Mouse (Mus musculus) T-helper 17 cell (primary cell): ENCODE measurements at regions not wholly inside any gene's neighbourhood (a gene's known extent, or its start where the extent isn't known, plus 50 kb on each side); places are given as distances from the start of the nearest gene placed in this dataset.

Source experiments
- in situ Hi-C, 2 experiments: fragments of 300-600 bp; cut with MboI, MseI; formaldehyde crosslinking; loops; 1 replicate in 1 of 2; 2 replicates in 1 of 2; pipeline ENCODE4 v1.15.1; 2025; ENCODE audit warnings: high pct_unique_total_duplicates in 2 of 2

DNA sequence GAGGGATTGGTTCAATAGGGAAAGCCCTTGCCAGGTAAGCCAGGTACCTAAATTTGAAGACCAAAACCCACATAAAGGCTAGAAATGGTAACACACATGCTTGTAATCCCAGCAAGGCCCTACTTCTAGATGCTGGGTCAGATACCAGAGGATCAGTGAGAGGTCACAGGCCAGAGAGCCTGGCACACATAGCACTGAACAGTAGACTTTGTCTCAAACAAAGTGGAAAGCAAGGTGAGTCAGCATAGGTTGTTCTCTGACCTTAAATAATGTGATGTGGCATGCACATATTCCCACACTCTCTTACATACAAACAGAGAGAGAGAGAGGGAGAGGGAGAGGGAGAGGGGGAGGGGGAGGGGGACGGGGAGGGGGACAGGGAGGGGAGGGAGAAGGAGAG, 100.3 kb upstream of the Cadm1 start:
- in situ Hi-C loops = loop anchor here in 1 of 2 experiments (10.0 kb wide), 1 partner anchor 345 kb away; no protein-coding TSS in a partner anchor

DNA sequence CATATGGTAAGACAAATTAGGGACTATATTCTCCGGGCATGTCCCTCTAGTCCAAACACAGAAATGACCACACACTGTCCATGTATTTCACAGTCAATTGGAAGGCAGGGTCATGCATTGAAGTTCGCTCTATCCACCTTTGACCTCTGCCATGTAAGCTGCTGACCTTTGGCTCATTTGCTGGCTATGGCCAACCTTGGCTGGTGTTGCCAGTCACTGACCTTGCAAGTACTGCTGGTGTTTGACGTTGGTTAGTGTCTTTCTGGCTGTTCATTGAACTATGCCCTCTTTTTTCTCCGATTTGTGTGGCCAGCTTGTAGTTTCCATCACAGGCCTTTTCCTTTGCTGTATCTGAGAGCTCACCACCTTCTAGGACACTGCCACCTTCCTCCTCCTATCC, 97.3 kb upstream of the Cadm1 start:
- in situ Hi-C loops = loop anchor here in 1 of 2 experiments (10.0 kb wide), 1 partner anchor 342 kb away; no protein-coding TSS in a partner anchor

DNA sequence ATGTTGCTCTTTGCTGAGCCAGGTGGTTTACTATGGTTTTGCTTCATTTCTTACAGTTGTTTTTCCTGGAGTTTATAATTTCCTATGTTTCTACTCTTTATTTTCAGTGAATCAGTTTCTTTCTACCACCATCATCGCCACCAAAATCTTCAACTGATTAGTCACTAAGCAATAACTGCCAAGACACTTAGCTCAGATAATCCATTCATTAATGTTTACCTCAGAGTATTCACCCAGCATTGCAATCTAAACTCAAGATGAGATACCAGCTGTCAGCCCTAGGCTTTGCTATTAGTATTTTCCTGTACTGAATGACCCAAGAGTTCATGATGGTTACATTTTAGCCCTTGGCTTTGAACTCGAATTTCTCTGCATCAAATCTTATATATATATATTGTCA, 96.8 kb upstream of the Cadm1 start:
- in situ Hi-C loops = loop anchor here in 1 of 2 experiments (10.0 kb wide), 1 partner anchor 342 kb away; no protein-coding TSS in a partner anchor

DNA sequence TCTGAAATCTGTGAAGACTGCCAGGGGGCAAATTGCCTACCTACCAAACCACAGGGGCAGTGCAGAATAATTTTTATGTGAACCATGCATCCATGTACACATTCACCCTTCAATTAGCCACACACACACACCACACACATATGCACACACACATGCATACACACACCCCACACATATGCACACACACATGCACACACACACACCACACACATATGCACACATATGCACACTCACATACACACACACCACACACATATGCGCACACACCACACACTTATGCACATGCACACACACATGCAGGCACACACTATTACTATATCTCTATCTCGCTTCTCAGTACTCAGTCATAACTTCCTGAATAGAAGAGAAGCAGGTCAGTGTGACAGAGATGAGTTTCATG, 95.9 kb upstream of the Cadm1 start:
- in situ Hi-C loops = loop anchor here in 1 of 2 experiments (10.0 kb wide), 1 partner anchor 341 kb away; no protein-coding TSS in a partner anchor

DNA sequence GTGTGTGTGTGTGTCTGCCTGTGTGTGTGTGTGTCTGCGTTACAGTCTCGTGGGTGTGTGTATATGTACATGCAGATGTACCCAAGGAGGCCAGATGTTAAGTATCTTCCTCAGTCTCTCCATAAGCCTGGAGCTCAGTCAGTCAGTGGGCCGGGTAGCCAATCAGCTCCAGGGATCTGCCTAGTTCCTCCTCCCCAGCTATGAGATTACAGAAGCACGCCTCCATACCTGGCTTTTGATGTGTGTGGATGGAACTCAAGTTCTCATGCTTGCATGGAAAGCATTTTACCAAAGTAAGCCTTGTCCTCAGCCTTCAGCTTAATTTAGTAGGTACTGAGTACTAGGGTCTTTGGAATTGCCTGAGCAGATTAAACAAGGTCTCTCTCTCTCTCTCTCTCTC, 91.0 kb upstream of the Cadm1 start:
- in situ Hi-C loops = loop anchor here in 1 of 2 experiments (10.0 kb wide), 1 partner anchor 336 kb away; no protein-coding TSS in a partner anchor

DNA sequence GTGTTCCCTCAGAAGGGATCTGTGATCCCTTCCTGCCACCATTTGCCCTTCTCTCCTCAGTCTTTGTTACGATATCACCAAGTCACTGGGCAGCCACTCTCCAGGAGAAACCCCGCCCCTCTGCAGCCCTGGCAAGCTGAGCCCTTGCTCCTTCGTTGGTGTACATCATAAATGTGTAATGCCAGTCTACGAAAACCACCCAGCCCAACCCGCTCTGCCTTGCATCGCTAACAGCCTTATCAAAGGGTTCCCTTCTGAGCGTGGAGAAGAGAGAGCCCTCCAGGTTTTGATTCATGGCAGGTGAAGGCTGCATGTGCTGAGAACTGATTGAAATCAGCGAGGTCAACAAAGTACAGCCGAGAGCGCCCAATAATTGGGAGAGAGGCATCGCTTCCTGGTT, 90.5 kb upstream of the Cadm1 start:
- in situ Hi-C loops = loop anchor here in 1 of 2 experiments (10.0 kb wide), 1 partner anchor 335 kb away; no protein-coding TSS in a partner anchor

DNA sequence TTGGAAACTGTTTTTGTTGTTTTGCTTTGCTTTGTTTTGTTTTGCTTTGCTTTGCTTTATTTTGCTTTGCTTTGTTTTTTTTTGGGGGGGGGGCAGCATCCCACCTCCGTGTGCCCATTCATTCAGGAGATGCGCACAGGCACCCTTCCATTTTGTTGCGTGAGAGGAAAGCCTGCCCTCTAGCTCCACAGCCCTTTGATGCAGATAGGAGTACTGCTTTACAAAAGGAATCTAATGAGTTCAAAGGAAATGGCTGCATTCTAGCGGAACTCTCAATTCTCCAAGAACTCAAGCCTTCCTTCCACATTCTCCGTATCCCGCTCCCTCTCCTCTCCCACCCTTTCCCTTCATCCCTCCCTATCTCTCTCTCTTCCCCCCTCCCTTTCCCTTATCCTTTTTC, 89.8 kb upstream of the Cadm1 start:
- in situ Hi-C loops = no loop called here

DNA sequence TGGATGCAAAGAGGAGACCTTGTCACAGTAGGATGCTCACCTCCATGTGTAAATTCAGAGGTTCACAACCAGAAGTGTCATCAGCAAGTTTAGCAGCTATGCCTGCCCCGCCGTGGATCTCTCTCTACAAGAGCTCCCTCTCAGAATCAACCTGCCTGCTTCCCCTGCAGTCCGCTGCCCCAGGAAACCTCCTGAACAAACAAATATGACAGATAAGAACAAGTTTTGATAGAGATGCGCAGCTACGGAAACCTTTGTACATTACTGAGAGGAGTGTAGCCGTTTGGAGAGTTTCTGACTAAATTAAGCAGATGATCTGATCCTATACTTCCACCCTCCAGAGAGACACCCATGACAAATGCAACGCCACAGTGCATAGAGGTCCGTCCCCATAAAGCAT, 88.8 kb upstream of the Cadm1 start:
- in situ Hi-C loops = no loop called here

DNA sequence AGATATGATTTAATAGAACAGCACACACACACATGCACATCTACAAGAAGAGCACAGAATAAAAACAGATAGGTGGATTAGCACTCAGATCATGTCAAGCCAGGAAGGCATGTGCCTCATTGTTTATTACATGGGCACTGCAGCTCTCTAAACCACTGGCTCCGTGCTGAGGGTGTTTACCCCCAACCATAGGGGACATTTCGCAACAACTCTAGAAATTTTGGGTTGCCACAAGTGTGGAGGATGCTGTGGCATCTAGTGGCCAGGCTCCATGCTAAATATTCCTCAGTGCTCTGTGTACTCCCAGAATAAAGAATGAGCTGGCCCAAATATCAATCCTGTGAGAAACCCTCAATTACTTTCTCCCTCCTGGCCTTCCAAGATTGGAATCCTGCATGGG, 85.8 kb upstream of the Cadm1 start:
- in situ Hi-C loops = no loop called here

DNA sequence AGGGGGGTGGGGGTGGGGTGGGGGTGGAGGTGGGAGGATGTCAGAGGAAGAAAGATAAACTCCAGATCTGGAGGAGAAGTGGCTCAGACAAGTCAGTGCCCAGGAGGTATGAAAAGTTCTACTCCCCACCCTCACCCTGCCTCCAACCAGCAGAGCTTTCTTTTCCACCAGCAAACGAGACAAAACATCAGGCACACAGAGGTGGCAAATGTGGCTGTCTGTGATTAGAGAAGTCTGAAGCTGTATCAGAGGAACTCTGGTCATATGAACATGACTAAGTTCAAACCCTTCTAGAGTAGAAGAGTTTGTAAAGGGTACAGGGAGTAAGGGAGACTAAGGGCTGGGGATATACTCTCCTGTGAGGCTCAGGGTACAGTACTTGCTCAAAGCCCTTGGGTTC, 85.2 kb upstream of the Cadm1 start:
- in situ Hi-C loops = no loop called here

DNA sequence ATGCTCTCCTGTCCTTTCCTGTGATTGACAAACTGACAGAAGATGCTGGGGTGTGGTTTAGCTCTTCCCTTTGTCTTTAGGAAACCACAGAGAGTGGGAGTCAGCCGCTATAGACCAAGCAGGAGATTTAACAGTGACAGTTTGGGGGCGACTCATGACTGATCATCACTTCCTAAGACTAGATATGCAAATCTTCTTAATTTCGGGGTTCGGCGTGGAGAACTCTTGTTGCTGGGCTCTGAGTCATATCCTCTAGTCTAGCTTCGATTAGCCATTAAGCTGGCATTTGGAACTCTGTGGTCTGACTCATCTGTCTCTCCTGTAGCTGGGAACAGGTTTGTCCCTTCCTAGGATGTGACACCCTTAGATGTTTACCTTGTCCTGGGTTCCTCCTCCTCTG, 84.6 kb upstream of the Cadm1 start:
- in situ Hi-C loops = no loop called here

DNA sequence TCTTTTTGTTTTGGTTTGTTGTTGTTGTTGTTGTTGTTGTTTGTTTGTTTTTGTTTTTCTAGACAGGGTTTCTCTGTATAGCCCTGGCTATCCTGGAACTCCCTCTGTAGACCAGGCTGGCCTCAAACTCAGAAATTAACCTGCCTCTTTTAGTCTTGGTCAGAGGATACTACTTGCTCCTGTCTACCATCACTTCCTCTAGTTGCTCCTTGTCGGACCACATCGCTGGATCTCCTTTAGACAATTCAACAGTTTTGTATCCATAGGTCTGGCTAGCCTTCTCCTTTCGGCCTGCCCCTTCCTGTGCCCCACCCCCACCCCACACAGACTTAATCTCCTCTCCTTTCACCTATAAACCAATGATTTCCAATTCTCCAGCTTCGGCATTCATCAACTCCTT, 77.2 kb upstream of the Cadm1 start:
- in situ Hi-C loops = no loop called here

DNA sequence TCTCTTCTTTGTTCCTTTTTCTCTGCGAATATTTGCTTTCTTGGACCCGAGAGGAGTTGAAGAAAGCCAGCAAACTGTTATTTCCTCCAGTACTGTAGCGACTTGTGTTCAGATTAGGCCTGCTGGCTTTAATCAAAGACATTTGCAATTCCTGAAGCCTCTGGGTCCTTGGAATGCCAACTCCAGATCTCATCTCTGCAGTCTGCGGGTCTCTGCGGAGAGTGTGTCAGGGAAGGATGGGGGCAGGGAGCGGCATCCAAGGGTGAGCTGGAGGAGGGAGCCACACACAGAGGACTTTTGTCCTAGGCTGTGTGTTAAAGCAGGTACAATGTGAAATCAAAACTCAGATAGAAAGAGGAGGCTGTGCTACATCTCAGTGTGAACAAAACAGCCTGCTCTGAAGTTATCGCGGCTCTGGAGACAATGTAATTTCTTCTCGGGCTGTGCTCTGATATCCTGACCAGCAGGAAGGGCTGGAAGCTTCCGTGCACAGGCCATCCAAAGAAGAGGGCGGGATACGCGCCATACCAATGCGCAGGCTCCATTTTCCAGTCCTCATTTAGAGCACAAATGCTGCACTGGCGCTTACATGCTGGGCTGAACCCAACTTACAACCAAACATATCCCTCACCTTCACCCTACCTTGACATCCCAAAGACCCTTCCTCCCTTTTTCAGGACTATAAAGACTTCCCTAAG, 71.1 kb upstream of the Cadm1 start:
- in situ Hi-C loops = no loop called here

DNA sequence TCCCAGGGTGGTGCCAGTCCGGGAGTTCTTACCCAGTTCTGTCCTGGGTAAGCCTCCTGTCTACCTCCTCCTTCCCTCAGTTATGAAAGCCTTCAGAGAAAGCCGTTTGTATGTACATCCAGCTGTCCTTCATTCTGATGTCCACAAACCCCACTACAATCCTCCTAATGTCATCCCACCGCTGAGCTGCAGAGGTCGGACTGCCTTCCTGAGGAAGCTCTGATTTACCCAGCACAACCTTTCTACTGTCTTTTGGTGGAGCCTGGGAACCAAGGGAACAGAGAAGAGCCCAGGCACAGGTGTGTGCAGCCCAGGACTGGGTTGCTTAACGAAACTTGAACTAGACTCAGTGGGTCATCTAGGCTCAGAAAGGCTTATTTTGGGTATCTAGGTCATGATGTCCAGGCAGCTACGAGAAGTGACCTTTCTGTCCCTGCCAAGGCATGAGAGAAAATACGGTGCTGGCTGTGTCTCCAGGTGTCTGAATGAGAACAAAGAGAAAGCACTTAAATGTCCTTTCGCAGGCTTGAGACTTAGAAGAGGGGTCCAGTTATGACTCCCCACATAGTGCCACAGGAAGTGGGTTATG, 70.4 kb upstream of the Cadm1 start:
- in situ Hi-C loops = no loop called here

DNA sequence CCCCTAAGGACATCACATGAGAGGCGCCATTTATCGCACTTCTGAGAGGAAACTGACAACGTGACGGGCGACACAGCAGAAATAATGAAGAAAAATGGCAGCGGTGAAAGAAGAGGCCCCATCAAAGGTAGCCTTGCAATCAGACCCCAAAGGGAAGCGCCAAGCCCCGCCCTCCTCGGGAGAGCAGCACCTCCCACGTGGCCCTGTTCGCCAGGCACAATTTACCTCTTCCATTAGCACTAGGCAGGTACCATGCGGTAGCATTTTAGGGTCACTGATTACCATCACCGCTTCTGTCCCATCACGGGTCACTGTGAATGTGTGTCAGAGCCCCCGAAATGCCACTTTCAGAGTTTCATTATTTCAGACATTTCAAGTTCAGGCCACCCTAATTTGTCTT, 69.7 kb upstream of the Cadm1 start:
- in situ Hi-C loops = no loop called here

DNA sequence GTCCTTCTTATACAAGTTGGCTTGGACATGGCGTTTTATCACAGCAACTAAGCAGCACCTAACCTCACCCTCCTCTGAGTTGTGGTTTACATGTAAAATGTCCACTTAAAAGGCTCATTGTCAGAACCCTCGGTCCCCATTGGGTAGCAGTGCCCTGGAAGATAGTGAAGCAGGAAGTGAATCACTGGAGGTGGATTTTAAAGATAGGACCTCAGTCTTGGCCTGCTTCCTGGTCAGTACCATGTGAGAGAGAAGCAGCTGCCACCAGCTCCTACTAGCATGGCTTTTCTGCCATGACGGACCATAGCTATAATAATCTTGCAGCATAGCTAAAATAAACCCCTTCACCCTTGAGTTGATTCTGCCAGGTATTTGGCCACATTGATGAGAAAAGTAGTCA, 68.1 kb upstream of the Cadm1 start:
- in situ Hi-C loops = no loop called here

DNA sequence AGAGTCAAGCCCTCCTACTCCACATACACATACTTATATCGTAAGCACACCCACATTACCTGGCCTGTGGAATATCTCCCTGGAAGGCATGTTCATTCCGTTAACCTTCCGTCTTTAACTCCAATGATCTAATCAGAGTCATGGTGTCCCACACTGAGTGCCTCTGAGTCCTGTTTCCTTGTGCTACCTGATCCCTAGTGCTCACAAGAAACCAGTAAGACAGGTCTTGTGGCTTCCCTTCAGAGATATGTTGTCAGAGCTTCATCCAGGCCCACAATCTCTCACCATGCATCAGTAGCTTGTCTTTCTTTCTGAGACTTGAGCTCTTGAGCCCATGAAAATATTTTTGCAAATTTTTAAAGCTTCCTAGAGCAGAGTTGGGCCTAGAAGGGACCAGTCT, 63.2 kb upstream of the Cadm1 start:
- in situ Hi-C loops = no loop called here

DNA sequence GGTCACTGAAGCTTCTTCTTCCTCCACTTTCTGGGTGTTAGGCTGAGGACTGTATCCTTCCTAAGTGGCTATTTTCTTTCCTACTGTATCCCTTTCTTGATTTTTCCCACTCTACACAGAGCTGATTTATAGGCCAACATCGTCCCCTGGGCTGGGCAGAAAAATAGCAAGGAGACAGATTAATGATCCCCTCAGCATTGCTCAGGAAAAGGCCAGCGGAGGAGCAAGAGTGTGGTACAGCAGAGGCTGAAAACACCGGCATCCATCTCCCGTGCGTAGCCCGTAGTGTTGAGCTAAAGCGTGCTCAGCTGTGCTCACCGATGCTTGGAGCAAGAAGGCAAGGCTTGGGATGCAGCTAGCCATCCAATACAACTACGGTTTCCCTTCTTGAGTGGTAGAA, 62.2 kb upstream of the Cadm1 start:
- in situ Hi-C loops = no loop called here

DNA sequence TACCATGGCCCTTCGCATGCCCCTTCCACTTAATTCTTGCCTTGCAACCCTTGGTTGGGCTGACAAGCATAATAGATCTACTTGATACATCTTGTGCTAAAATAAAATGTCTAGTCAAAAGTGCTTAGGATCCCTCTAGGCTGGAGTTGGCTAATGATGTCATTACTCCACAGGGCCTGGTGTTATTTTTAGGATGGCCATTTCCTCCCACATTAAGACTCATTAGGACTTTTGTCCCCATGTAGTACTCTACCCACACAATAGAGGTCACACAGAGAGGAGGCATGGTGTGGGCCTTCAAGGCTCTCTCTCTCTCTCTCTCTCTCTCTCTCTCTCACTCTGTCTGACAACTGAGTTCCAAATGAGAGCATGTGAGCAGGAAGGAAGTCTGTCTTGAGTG, 60.4 kb upstream of the Cadm1 start:
- in situ Hi-C loops = no loop called here

DNA sequence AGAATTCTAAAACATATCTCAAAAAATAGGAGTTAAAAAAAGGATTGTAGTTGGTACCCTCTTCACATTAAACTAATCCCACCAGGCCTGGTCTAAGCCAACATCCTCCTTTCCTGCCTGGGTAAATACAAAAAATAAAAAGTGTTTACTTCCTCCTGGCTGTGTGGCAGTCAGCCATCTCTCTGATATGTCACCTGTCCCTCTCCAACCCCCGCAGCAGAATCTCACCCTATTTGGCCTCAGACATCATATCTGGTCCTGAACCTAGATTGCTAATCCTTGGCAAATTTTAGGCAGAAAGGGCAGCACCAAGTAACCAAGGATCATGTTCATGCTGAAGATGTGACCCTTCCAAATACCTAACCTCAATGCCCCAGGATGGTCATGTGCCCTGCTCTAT, 59.2 kb upstream of the Cadm1 start:
- in situ Hi-C loops = no loop called here

DNA sequence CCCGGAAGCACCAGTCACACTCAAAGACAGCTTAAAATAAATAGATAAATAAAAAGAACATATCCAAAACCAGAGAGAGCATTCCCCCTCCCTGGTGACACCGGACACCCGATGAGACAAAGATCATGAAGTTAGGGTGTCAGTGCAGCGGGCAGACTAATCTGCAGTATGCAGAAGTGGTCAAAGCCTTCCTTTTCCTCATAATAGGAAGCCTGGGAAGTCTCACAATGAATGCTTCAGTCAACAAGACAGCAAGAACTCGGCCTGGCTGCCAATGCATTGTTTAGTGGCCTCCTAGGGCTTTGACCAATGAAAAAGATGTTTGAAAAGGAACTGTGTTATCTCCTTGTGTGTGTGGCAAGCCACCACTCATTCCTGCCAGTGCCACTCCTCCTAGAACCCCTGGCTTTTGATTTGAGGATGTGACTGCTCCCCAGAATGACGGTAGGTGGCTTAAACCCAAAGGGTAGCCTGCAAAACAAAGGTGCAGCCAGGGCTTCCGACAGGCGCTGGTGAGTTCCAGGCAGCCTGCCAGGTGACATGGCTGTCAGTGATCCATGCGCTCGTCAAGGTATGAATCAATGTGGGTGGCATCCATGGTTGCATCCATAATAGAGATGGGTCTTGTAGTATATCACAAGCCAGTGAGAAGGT, 58.1 kb upstream of the Cadm1 start:
- in situ Hi-C loops = no loop called here

DNA sequence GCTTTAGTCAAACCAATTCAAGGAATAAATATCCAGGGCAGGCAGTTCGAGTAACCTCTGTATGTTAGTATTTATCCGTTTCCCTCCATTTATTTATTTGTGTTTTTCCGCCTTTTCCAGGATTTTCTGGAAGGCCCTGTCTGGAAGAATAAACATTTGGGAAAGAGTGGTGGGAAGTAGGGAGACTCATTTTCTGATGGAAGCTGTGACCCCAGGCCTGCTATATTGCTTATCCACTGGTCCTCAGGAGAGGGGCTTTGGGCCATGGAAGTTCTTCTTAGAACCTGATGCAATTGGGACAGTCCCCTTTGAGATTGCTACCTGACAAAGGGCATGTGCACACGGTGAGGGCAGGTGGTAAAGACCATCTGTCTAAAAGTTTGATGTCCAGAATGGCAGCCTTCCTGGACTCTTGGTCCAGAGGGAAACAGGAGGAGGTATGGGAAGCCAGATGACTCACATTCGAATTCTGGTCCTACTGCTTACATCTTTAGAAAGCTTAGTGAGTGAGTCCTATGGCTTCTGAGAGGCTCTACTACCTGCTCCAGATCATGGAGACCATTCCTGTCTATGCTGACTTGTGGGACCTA, 56.1 kb upstream of the Cadm1 start:
- in situ Hi-C loops = no loop called here
